Mouse (Mus musculus) G1E-ER4 (cell line): ENCODE data around the gene Mcu. TPM values are rescaled to one million over a fixed set of nuclear protein-coding genes. Genes with fewer than 3 reads are reported as not detected.

Source experiments
- GATA1 ChIP-seq: IDR thresholded peaks from one replicate; pipeline ENCODE4 v1.8.0; 2012; ENCODE audit warnings: low read length, inconsistent platforms
- polyA plus RNA-seq: library from polyadenylated mRNA; stranded (reverse); fragments of >175 nt; gene quantifications from 2 replicates; pipeline ENCODE4 v1.2.3, GENCODE M21; 2012

The Mcu gene
- polyA plus RNA-seq, 1 experiment, result 3.7 TPM

DNA sequence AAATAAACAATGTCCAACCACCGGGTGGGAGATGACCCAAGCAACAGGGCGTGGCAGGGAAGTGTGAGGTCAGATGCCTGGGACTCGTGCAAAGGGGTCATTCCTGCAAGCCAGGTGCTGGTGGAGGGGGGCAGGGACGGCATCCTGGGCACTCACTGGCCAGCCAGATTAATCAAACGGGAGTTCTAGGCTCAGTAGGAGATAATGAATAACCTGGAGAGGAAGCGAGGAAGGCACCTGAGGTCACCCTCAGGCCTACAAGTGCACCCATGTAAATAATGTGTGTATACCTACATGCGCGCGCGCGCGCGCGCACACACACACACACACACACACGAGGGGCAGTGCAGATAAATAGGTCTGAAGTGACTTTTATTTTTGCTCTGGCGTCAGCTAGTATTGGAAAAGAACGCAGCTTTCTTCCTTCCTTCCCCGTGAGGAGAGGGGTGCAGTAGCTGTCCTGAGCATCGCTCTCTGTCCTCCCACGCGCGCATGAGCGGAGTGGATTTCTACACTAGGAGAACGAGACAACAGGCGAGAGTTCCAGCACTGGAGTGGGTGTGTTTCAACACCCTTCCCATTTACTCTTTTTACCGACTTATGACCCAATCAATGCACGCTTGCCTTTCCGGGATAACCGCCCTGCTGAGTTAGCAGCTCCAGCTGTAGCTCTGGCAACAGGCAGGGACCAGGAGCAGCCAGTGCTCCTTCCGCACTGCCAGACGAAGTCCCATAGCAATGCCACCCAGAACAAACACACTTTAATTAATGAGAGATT, 112.9 kb downstream of the Mcu start:
- no peak for TF ChIP-seq GATA1

GRCm38 (mm10) chr10:59502381-59502780, 114.1 kb downstream of the Mcu start:
- no peak for TF ChIP-seq GATA1

GRCm38 (mm10) chr10:59501761-59502160, 114.7 kb downstream of the Mcu start:
- TF ChIP-seq GATA1, result no peak

GRCm38 (mm10) chr10:59500225-59500624, 116.3 kb downstream of the Mcu start:
- TF ChIP-seq GATA1, result no peak

DNA sequence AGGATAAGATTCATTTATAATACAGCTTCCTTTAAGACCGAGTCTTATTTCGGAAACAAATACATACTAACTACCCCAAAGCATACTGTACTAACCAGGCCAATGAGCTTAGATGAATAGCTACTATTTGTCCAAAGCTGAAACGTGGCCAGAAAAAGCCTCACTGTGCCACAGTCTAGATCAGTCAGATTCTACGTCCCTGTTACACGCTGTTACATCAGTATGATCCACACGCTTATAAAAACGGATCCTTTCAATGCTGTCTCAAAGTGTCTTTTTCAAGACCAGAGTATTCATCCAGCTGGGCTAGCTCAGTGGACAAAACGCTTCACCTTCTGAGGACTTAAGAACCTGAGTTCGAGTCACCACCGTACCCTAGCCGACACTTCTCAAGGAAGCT, 119.5 kb downstream of the Mcu start:
- TF ChIP-seq GATA1, result no peak

GRCm38 (mm10) chr10:59494917-59495316, 121.6 kb downstream of the Mcu start:
- no peak for TF ChIP-seq GATA1

DNA sequence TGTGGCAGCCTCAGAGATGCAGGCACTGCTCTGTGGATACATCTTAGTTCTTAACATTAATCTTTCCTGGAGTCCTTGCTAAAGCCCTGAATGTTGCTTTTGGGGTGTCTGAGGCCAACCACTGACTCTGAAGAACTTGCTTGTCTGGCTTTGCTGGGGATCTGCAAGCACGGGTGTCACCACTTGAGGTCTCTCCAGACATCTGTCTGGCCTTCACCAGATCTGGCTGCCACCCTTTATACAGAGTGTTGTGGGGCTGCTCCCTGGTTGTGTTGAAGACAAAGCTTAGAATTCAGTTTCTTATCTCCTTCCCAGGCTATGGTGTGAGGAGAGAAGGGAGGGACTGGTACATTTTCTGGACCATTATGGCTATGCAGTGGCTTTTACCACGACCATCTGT, 122.4 kb downstream of the Mcu start:
- no peak for TF ChIP-seq GATA1

- no peak for TF ChIP-seq GATA1
Observed at GRCm38 (mm10) chr10:59490920-59491319, 125.6 kb downstream of the Mcu start.

DNA sequence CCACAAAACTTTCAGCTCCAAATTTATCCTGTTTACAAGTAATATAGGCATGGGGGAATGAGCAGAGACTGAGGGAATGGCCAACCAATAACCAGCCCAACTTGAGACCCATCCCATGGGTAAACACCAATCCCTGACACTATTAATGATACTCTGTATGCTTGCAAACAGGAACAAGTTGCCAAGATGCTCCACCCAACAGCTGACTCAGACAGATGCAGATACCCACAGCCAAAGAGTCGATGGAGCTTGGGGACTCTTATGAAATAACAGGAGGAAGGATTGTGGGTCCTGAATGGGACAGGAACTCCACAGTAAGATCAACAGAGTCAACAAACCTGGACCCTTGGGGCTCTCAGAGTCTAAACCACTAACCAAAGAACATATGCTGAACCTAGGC, 127.1 kb downstream of the Mcu start:
- no peak for TF ChIP-seq GATA1

DNA sequence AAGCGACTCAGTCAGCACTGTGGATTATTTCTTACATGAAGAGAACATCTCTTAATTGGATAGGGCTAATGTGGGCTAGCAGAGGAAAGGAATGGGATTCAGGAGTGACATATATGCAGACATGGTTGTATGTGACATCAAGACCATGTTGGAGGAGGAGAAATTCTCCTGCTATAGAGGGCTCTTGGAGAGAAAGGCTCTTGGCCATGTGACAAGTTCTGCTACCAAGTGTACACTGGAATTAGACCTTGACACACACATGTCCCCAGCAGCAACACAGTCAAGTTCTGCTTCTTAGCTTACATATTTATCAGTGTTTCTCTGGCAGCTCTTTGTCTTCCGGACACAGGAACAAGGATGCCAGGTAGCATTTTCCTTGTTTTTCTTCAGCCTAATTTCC, 129.1 kb downstream of the Mcu start:
- TF ChIP-seq GATA1, result no peak

GRCm38 (mm10) chr10:59484318-59484717, 132.2 kb downstream of the Mcu start:
- no peak for TF ChIP-seq GATA1

- TF ChIP-seq GATA1, result no peak
Observed at GRCm38 (mm10) chr10:59481381-59481780, 135.1 kb downstream of the Mcu start.

DNA sequence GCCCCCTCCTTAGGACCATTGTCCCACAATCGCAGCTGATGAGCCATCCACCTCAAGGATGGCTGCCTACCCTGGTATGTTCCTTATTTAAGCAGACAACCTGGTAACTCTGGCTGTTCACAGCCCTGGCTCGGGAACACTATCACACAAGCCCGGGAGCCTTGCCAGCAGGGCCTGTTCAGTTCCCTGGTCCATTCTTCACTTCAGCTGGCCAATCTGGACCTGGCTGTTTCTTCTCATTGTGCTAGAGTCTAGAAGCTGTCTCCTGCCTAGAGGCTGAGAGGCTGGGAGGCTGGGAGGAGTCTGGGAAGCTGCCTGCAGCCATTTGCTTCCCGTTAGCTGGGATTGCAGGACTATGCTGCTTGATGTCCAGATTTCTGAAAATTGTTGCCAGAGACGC, 146.0 kb downstream of the Mcu start:
- no peak for TF ChIP-seq GATA1

- TF ChIP-seq GATA1, result no peak
Observed at GRCm38 (mm10) chr10:59467297-59467696, 149.2 kb downstream of the Mcu start.

GRCm38 (mm10) chr10:59466626-59467025, 149.9 kb downstream of the Mcu start:
- TF ChIP-seq GATA1, result no peak

- TF ChIP-seq GATA1, result no peak
Observed at GRCm38 (mm10) chr10:59465546-59465945, 150.9 kb downstream of the Mcu start.

DNA sequence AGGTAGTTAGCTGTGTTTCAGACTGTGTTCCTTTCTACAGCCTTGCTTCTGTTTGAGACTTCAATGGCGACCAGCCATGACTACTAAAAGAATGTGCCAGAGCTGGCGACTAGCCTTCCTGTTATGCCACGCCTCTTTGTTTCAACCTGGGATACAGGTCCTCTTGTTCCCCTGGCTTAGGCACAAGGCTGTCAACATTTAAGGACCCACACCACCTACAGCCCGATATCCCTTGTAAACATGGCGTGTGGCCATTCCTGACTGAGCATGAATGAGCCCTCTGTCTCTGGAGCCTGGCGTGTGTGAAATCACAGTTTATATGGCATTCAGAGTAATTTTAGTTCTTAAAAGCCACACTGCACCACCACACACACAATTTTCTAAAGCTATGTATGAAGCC, 154.2 kb downstream of the Mcu start:
- no peak for TF ChIP-seq GATA1

DNA sequence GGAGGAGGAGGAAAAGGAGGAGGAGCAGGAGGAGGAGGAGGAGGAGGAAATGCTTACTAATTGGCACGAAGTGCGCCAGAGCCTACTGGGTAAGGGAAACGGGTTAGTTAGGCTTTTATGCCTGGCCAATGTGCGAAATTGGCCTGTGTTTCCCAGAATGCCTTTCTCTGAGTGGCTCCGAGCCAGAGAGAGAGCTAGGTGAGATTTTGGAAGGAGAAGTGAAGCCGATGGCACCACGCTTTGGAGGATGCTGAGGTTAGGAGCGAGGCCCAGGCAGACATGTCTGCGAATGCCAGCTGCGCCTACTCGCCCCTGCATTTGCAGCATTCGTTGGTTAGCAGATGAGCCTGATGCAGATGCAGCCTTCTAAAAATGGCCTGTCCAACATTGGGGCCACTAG, 156.7 kb downstream of the Mcu start:
- TF ChIP-seq GATA1, result no peak
